Mouse (Mus musculus): ENCODE results near the gene Hoxd4. TPM values are rescaled to one million over a fixed set of nuclear protein-coding genes. Genes with fewer than 3 reads are reported as not detected.

Hoxd4 gene
- polyA plus RNA-seq (2017; shearing (Covaris generic)): not detected

GRCm38 (mm10) chr2:74711721-74712621 lies at the start of gene Hoxd4, which contains the start of gene Hoxd3:
Gene Hoxd4, plus strand, starts transcription at chr2:74711929.
Gene Hoxd3, plus strand, starts transcription at chr2:74711927.

GRCm38 (mm10) chr2:74667842-74668357 lies 43.8 kb upstream of the Hoxd4 start, which contains the start of gene Hoxd13:
Gene Hoxd13, plus strand, starts transcription at chr2:74668310.

GRCm38 (mm10) chr2:74674881-74675665 lies 36.7 kb upstream of the Hoxd4 start, which contains the start of gene Hoxd12:
Gene Hoxd12, plus strand, starts transcription at chr2:74675013.

GRCm38 (mm10) chr2:74678891-74679595 lies 32.7 kb upstream of the Hoxd4 start, which contains the start of gene Hoxd11:
Gene Hoxd11, plus strand, starts transcription at chr2:74679557.

GRCm38 (mm10) chr2:74691022-74691951 lies 20.4 kb upstream of the Hoxd4 start, which contains the start of gene Hoxd10:
Gene Hoxd10, plus strand, starts transcription at chr2:74691924.

DNA sequence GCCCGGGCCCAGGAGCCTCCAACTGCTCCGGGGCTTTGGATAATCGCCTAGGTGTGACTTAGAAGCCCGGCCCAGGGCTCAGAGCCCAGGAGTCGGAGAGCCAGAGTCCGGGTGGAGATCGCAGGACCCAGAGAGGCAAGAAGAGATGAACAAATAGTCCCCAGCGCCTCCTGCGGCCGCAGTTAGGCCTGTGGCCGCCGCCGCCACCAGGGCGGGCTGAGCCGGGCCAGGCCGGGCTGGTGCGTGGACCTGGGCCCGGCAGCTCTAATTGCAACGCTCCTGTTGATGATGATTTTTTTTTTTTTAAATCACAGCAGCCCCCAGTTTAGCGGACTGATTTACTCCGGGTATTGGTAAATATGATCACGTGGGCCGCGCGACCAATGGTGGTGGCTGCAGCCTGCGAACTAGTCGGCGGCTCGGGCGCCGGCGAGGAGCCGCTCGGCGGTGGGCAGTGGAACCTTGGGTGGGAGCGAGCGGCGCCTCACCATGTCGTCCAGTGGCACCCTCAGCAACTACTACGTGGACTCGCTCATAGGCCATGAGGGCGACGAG lies 14.1 kb upstream of the Hoxd4 start, which contains the start of gene Hoxd9:
Hoxd9 (plus strand) TSS at position 161 of the 555 bp plus-strand sequence.

DNA sequence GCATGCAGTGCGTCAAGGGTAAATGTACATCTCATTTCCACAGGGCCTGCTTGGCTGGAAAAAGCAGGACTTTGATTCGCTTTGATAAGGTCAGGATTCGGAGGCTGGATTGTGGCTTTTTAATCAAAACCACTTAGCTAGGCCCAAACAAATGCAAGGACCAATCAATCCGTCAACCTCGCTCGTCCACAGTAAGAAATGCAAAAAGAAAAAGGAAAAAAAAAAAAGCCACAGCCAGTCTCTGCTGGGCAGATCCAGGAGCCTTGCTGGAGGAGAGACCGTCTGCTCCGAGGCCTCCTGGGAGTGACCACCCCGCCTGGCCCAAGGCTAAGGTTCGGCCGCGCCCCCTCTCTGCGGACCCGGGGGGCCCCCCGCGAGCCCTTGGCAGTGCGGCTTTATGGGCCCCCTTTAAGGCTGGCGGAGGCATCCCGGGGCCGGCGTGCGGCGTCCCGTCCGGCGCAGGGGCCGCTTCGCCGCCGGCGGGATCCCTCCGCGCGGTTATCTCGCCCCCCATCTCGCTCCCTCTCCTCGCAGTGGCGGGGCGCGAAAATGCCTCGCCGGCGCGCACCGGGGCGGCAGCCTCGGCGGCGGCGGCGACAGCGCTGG lies 7.2 kb upstream of the Hoxd4 start, which contains the start of gene Hoxd8:
Hoxd8 (plus strand) TSS at position 223 of the 606 bp plus-strand sequence.

DNA sequence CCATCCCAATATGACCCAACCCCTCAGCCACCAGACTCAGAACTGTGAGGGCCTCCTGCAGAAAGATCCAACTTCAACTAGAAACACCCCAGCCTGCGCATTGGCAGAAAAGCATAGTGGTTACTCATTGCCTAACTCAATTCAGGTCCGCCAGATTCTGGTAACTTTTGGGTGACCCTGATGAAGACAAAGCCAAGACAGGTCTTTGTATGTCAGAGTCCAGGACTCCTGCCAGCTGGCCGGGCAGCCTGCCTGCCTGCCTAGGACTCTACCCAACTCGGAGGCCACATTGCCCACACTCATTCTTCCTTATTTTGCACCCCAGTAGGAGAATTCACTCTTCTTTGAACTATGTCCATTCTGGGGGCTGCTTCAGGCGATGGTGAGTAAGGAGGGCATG lies 14.8 kb downstream of the Hoxd4 start, which contains the start of gene Gm28230:
Gm28230 (plus strand) TSS at position 178 of the 400 bp plus-strand sequence.

DNA sequence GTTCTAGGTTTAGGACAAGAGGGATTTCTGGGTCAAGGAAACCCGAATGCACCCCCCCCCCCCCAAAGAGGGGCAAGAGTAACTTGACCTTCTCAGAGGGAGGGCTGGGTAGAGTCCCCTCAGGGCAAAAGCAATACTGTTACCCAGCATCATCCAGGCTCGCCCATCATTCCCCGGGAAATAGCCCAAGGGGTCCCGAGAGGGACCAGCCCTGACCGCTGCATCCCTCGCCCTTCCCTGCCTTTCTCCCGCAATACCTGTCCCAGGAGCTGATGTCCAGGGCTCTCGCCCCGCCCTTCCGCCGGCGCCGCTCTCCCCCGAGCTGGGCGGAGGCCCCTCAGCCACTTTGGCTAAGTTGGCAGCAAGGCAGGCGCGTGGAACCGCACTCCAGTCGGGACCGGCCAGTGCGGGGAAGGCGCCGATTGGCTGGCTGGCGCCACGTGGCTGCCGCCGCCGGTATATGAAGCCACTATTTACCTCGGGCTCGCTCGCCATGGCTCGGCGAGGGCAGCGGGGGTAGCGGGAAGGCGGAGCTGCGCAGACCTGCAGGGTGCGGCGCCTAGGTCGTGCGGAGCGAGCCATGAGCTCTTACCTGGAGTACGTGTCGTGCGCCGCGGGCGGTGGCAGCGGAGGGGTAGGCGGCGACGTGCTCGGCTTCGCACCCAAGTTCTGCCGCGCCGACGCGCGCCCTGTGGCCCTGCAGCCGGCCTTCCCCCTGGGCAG lies 51.0 kb downstream of the Hoxd4 start, which contains the start of gene Hoxd1:
Hoxd1 (plus strand) TSS at position 459 of the 723 bp plus-strand sequence.

Other genes with a start within 250 kb of the Hoxd4 start
- 26.6 TPM for gene Lnpk, start 132.5 kb upstream of the Hoxd4 start, polyA plus RNA-seq (2017; shearing (Covaris generic))
- not detected for gene Evx2, start 52.4 kb upstream of the Hoxd4 start, polyA plus RNA-seq (2017; shearing (Covaris generic))
- not detected for gene Hoxd13, start 43.6 kb upstream of the Hoxd4 start, polyA plus RNA-seq (2017; shearing (Covaris generic))
- gene Hoxd12, start 36.9 kb upstream of the Hoxd4 start, polyA plus RNA-seq (2017; shearing (Covaris generic)): not detected
- gene Hoxd11, start 32.4 kb upstream of the Hoxd4 start, polyA plus RNA-seq (2017; shearing (Covaris generic)): not detected
- not detected for gene Hoxd10, start 20.0 kb upstream of the Hoxd4 start, polyA plus RNA-seq (2017; shearing (Covaris generic))
- not detected for gene Hoxd9, start 14.2 kb upstream of the Hoxd4 start, polyA plus RNA-seq (2017; shearing (Covaris generic))
- gene Hoxd8, start 7.3 kb upstream of the Hoxd4 start, polyA plus RNA-seq (2017; shearing (Covaris generic)): not detected
- not detected for gene Hoxd3, start within 50 bp of the Hoxd4 start, polyA plus RNA-seq (2017; shearing (Covaris generic))
- gene Gm28230, start 14.8 kb downstream of the Hoxd4 start, polyA plus RNA-seq (2017; shearing (Covaris generic)): not detected
- not detected for gene Hoxd1, start 51.1 kb downstream of the Hoxd4 start, polyA plus RNA-seq (2017; shearing (Covaris generic))
- 32.2 TPM for gene Mtx2, start 113.9 kb downstream of the Hoxd4 start, polyA plus RNA-seq (2017; shearing (Covaris generic))

Measured in effector memory CD4-positive, alpha-beta T cell, adult 5 months (primary cell).